Mouse (Mus musculus) natural killer cell, adult 2 months (primary cell): ENCODE measurements around the gene Epha3.

Experiments used
- DNase-seq, 2 experiments: peaks; one replicate each; pipeline ENCODE4 v3.0.0; 2022; ENCODE audit warnings: low spot score in 2 of 2

Epha3 gene

GRCm38 (mm10) chr16:63653393-63653918 lies 210.5 kb downstream of the Epha3 start:
- DNase-seq = no peak

- DNase-seq = no peak
Measured at GRCm38 (mm10) chr16:63650760-63651159, 213.2 kb downstream of the Epha3 start.

GRCm38 (mm10) chr16:63646577-63646976 lies 217.4 kb downstream of the Epha3 start:
- DNase-seq = no peak

- no peak for DNase-seq
Measured at GRCm38 (mm10) chr16:63642641-63643040, 221.3 kb downstream of the Epha3 start.

- DNase-seq = no peak
Measured at GRCm38 (mm10) chr16:63641603-63642002, 222.4 kb downstream of the Epha3 start.

- no peak for DNase-seq
Measured at GRCm38 (mm10) chr16:63638701-63639100, 225.3 kb downstream of the Epha3 start.

GRCm38 (mm10) chr16:63633748-63634166 lies 230.2 kb downstream of the Epha3 start:
- no peak for DNase-seq

- no peak for DNase-seq
Measured at GRCm38 (mm10) chr16:63625229-63625628, 238.7 kb downstream of the Epha3 start.

GRCm38 (mm10) chr16:63621845-63622244 lies 242.1 kb downstream of the Epha3 start:
- DNase-seq = no peak

- DNase-seq = no peak
Measured at GRCm38 (mm10) chr16:63615396-63615795, 248.6 kb downstream of the Epha3 start.

- DNase-seq = no peak
Measured at GRCm38 (mm10) chr16:63613006-63613405, 251.0 kb downstream of the Epha3 start.

- DNase-seq = no peak
Measured at GRCm38 (mm10) chr16:63600229-63600628, 263.7 kb downstream of the Epha3 start.

GRCm38 (mm10) chr16:63594656-63595055 lies 269.3 kb downstream of the Epha3 start:
- no peak for DNase-seq

- DNase-seq = no peak
Measured at GRCm38 (mm10) chr16:63569746-63570145, 294.2 kb downstream of the Epha3 start.

- no peak for DNase-seq
Measured at GRCm38 (mm10) chr16:63566106-63566836, 297.7 kb downstream of the Epha3 start.

GRCm38 (mm10) chr16:63556410-63557146 lies 307.4 kb downstream of the Epha3 start:
- DNase-seq = no peak

- DNase-seq = no peak
Measured at GRCm38 (mm10) chr16:63552531-63552930, 311.4 kb downstream of the Epha3 start.

- no peak for DNase-seq
Measured at GRCm38 (mm10) chr16:63539489-63539888, 324.5 kb downstream of the Epha3 start.

GRCm38 (mm10) chr16:63528821-63529220 lies 335.2 kb downstream of the Epha3 start:
- no peak for DNase-seq

- no peak for DNase-seq
Measured at GRCm38 (mm10) chr16:63517636-63518035, 346.3 kb downstream of the Epha3 start.

GRCm38 (mm10) chr16:63510069-63510468 lies 353.9 kb downstream of the Epha3 start:
- no peak for DNase-seq

GRCm38 (mm10) chr16:63506437-63506836 lies 357.5 kb downstream of the Epha3 start:
- DNase-seq = no peak

- no peak for DNase-seq
Measured at GRCm38 (mm10) chr16:63501456-63501855, 362.5 kb downstream of the Epha3 start.
